Mouse (Mus musculus): ENCODE measurements around the gene Lmo3.

DNA sequence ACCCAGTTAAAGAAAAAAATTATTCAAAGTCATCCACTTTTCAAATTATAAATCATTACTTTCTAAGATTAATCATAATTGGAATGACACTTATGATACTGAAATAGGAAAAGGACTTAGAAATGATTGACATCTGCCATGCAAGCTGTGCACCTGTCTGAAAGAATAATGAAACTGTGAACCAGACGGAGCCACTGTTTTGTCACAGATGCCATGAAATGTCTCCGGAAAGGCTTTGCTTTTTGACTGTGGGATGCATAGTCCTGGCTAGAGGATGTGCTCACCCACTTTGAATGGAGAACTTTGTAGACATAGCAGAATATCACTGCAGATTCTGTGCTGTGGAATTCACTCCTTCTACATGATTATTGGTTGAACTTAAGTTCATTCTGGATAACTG lies 18.4 kb downstream of the Lmo3 start:
- TF ChIP-seq POLR2A (IDR thresholded peaks at IDR 0.05; ENCODE audit: low read depth, low read length) = no peak
- TF ChIP-seq CTCF (conservative IDR thresholded peaks at IDR 0.05 in 1 of 2, IDR thresholded peaks at IDR 0.05 in 1 of 2; ENCODE audit: low read depth in 2 of 2, low read length in 2 of 2) = no peak
- TF ChIP-seq BHLHE40 (IDR thresholded peaks at IDR 0.05; ENCODE audit: low read depth, low read length) = no peak
- TF ChIP-seq IRF4 (IDR thresholded peaks at IDR 0.05; ENCODE audit: low read depth, low read length) = no peak
